Mouse (Mus musculus) myocyte (in vitro differentiated cells): ENCODE data around the gene ccdc198.

ENCODE experiments used
- MAX ChIP-seq: IDR thresholded peaks from one replicate; pipeline ENCODE4 v1.6.1; 2011; ENCODE audit warnings: low read depth, mild to moderate bottlenecking, control low read depth
- POLR2A ChIP-seq: IDR thresholded peaks from one replicate; pipeline ENCODE4 v1.6.1; 2011; ENCODE audit warnings: low read depth, mild to moderate bottlenecking, control low read depth, moderate library complexity; ENCODE audit not compliant: insufficient read length
- TCF12 ChIP-seq: IDR thresholded peaks from one replicate; pipeline ENCODE4 v1.6.1; 2011; ENCODE audit warnings: mild to moderate bottlenecking, control low read depth; ENCODE audit not compliant: poor library complexity, insufficient read depth, severe bottlenecking
- TCF3 ChIP-seq: IDR thresholded peaks from one replicate; pipeline ENCODE4 v1.6.1; 2011; ENCODE audit warnings: low read depth, control low read depth; ENCODE audit not compliant: insufficient read length
- USF1 ChIP-seq: IDR thresholded peaks from one replicate; pipeline ENCODE4 v1.6.1; 2011; ENCODE audit warnings: low read depth, mild to moderate bottlenecking, control low read depth, moderate library complexity

GRCm38 (mm10) chr14:49197031-49197527 lies 48.2 kb downstream of the ccdc198 start:
- TF ChIP-seq POLR2A (no peak), TCF3 (no peak), TCF12 (no peak), MAX (no peak), USF1 (no peak)
